Mouse (Mus musculus): ENCODE measurements around the gene Pank4. TPM values are rescaled to one million over a fixed set of nuclear protein-coding genes. Genes with fewer than 3 reads are reported as not detected.

Gene Pank4
- total and polyA plus RNA-seq, 3 experiments, result 22.4 to 34.7 (median 27.6) TPM

- in situ Hi-C loops (cut with MboI; ENCODE audit: low pct_ligation_motif_present, low pct_unique_long_range_greater_than_20kb, low sequenced_read_pairs) (no loop called here), dilution Hi-C loops (cut with MboI; ENCODE audit: extremely low pct_ligation_motif_present, extremely low pct_unique_long_range_greater_than_20kb, low sequenced_read_pairs) (no loop called here)
- H3K9ac ChIP-seq (ENCODE audit: insufficient read depth, low read depth), result no peak overlapping the region
- H3K27me3 ChIP-seq (replicated peaks), result peaks cover 97% of the 10 kb centered on the region
- no peak overlapping the region for H3K4me2 ChIP-seq (ENCODE audit: insufficient read depth, low read depth, poor library complexity, severe bottlenecking)
- H3K36me3 ChIP-seq (replicated peaks in 1 of 2; ENCODE audit: control insufficient read depth in 1 of 2, insufficient read depth in 1 of 2, low read length in 1 of 2), result no peaks in the 10 kb centered on the region
- H3K4me3 ChIP-seq (replicated peaks in 1 of 3; ENCODE audit: low read depth in 2 of 3, low read length in 2 of 3, poor library complexity in 1 of 3), result no peak overlapping the region
- H3K79me2 ChIP-seq (replicated peaks; ENCODE audit: control insufficient read depth, extremely low read depth, insufficient read depth, poor library complexity, severe bottlenecking), result no peaks in the 10 kb centered on the region
- H3K4me1 ChIP-seq (ENCODE audit: control insufficient read depth in 1 of 2, insufficient read depth in 2 of 2), result peaks cover 0 to 5% of the 10 kb centered on the region in 2 experiments; a peak in 1 of 4 replicates
- H3K27ac ChIP-seq (ENCODE audit: insufficient read depth, low read depth), result no peak overlapping the region
- TF ChIP-seq ZMIZ1 (IDR thresholded peaks at IDR 0.05; ENCODE audit: low read depth, low read length), result no peak
- no peak for DNase-seq (ENCODE audit: extremely low read depth)
- H3K9me3 ChIP-seq (replicated peaks; ENCODE audit: low read length), result no peaks in the 10 kb centered on the region
Measured at GRCm38 (mm10) chr4:155018601-155019335, 54.8 kb downstream of the Pank4 start.

- no peaks in the 10 kb centered on the region for H3K36me3 ChIP-seq (replicated peaks in 1 of 2; ENCODE audit: control insufficient read depth in 1 of 2, insufficient read depth in 1 of 2, low read length in 1 of 2)
- no peak overlapping the region for H3K4me2 ChIP-seq (ENCODE audit: insufficient read depth, low read depth, poor library complexity, severe bottlenecking)
- no peak overlapping the region for H3K27ac ChIP-seq (ENCODE audit: insufficient read depth, low read depth)
- H3K9ac ChIP-seq (ENCODE audit: insufficient read depth, low read depth), result no peak overlapping the region
- in situ Hi-C loops (cut with MboI; ENCODE audit: low pct_ligation_motif_present, low pct_unique_long_range_greater_than_20kb, low sequenced_read_pairs) (no loop called here), dilution Hi-C loops (cut with MboI; ENCODE audit: extremely low pct_ligation_motif_present, extremely low pct_unique_long_range_greater_than_20kb, low sequenced_read_pairs) (no loop called here)
- no peaks in the 10 kb centered on the region for H3K79me2 ChIP-seq (replicated peaks; ENCODE audit: control insufficient read depth, extremely low read depth, insufficient read depth, poor library complexity, severe bottlenecking)
- no peak overlapping the region for H3K4me3 ChIP-seq (replicated peaks in 1 of 3; ENCODE audit: low read depth in 2 of 3, low read length in 2 of 3, poor library complexity in 1 of 3)
- H3K27me3 ChIP-seq (replicated peaks), result peaks cover 97% of the 10 kb centered on the region
- no peak for DNase-seq (ENCODE audit: extremely low read depth)
- no peak for TF ChIP-seq JUN (IDR thresholded peaks at IDR 0.05; ENCODE audit: insufficient read depth, low read depth, low read length)
- TF ChIP-seq MXI1 (IDR thresholded peaks at IDR 0.05; ENCODE audit: low read depth, low read length), result no peak
- no peak for TF ChIP-seq ZMIZ1 (IDR thresholded peaks at IDR 0.05; ENCODE audit: low read depth, low read length)
- peaks cover 0 to 5% of the 10 kb centered on the region in 2 experiments; a peak in 1 of 4 replicates for H3K4me1 ChIP-seq (ENCODE audit: control insufficient read depth in 1 of 2, insufficient read depth in 2 of 2)
- H3K9me3 ChIP-seq (replicated peaks; ENCODE audit: low read length), result no peaks in the 10 kb centered on the region
Measured at GRCm38 (mm10) chr4:155019336-155019847, 55.5 kb downstream of the Pank4 start.

DNA sequence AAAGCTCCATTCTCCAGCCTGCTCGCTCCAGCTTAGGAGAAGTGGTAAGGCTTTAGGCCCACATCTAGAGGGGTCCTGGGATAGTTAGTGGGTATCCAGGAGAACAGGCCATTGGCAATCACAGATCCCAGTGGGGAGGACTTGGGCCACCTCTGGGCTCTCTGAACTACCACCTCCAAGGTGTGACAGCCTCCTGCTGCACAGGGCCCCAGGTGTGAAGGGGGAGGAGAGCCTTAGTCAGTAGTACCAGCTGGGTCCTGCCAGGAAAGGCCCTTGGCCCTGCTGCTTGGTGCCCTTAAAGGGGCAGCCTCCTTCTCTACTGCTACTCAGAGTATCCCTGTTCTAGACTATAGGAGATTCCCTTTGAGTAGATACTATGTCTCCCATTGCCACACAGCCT, 56.2 kb downstream of the Pank4 start:
- Histone ChIP-seq H3K79me2 (replicated peaks; ENCODE audit: control insufficient read depth, extremely low read depth, insufficient read depth, poor library complexity, severe bottlenecking) (no peaks in the 10 kb centered on the region), H3K4me3 (replicated peaks in 1 of 3; ENCODE audit: low read depth in 2 of 3, low read length in 2 of 3, poor library complexity in 1 of 3) (no peak overlapping the region), H3K4me2 (ENCODE audit: insufficient read depth, low read depth, poor library complexity, severe bottlenecking) (no peak overlapping the region), H3K9ac (ENCODE audit: insufficient read depth, low read depth) (no peak overlapping the region), H3K27ac (ENCODE audit: insufficient read depth, low read depth) (no peak overlapping the region), H3K36me3 (replicated peaks in 1 of 2; ENCODE audit: control insufficient read depth in 1 of 2, insufficient read depth in 1 of 2, low read length in 1 of 2) (no peaks in the 10 kb centered on the region), H3K9me3 (replicated peaks; ENCODE audit: low read length) (no peaks in the 10 kb centered on the region), H3K4me1 (ENCODE audit: control insufficient read depth in 1 of 2, insufficient read depth in 2 of 2) (peaks cover 3 to 5% of the 10 kb centered on the region in 2 experiments; a peak in 1 of 4 replicates), H3K27me3 (replicated peaks) (peaks cover 97% of the 10 kb centered on the region)
- in situ Hi-C loops (cut with MboI; ENCODE audit: low pct_ligation_motif_present, low pct_unique_long_range_greater_than_20kb, low sequenced_read_pairs) (no loop called here), dilution Hi-C loops (cut with MboI; ENCODE audit: extremely low pct_ligation_motif_present, extremely low pct_unique_long_range_greater_than_20kb, low sequenced_read_pairs) (no loop called here)
- TF ChIP-seq EP300 (IDR thresholded peaks at IDR 0.05; ENCODE audit: low read length), result no peak
- TF ChIP-seq BHLHE40 (IDR thresholded peaks at IDR 0.05; ENCODE audit: low read depth, low read length), result no peak
- TF ChIP-seq JUN (IDR thresholded peaks at IDR 0.05; ENCODE audit: insufficient read depth, low read depth, low read length), result no peak
- TF ChIP-seq ZC3H11A (IDR thresholded peaks at IDR 0.05; ENCODE audit: low read depth, low read length), result no peak
- no peak for TF ChIP-seq KAT2A (IDR thresholded peaks at IDR 0.05; ENCODE audit: insufficient replicate concordance, low read length)
- no peak for DNase-seq (ENCODE audit: extremely low read depth)
